In genomic region chr15:101859735-101860170, GRCm38 (mm10) we compare ENCODE assay signal across 9 mouse cellular contexts. TPM values are rescaled to one million over a fixed set of nuclear protein-coding genes. Genes with fewer than 3 reads are reported as not detected.
DNase-seq lines count a peak whose midpoint lies in the region; ATAC-seq and TF ChIP-seq lines count a peak whose summit lies in the region.
"Had no signal": no experiment of that assay in that cellular context is flagged by ENCODE, and none has a peak within 500 bp of the region (broad histone marks: within the 10 kb centered on the region; RNA-seq: fewer than 3 reads in every experiment).

No protein-coding gene starts in this region.

- no peaks in the 10 kb centered on the region for H3K36me3 ChIP-seq in heart, embryonic 13.5 days
- no peaks in the 10 kb centered on the region for H3K36me3 ChIP-seq in kidney, embryonic 14.5 days (ENCODE audit: control insufficient read depth, insufficient read depth, low read length)
- no peaks in the 10 kb centered on the region for H3K36me3 ChIP-seq in liver, embryonic 14.5 days (replicated peaks; ENCODE audit: control insufficient read depth, insufficient read depth, low read depth)

- H3K9me3 ChIP-seq in heart, embryonic 13.5 days, result no peaks in the 10 kb centered on the region
- no peaks in the 10 kb centered on the region for H3K9me3 ChIP-seq in kidney, embryonic 14.5 days (ENCODE audit: control insufficient read depth, low read length)
- H3K9me3 ChIP-seq in liver, embryonic 14.5 days (ENCODE audit: control insufficient read depth, low read length), result no peaks in the 10 kb centered on the region

- peaks cover 17% of the 10 kb centered on the region for H3K4me1 ChIP-seq in heart, embryonic 13.5 days
- peaks cover 6% of the 10 kb centered on the region; the same call in 1 of the 2 replicates for H3K4me1 ChIP-seq in kidney, embryonic 14.5 days (ENCODE audit: control insufficient read depth, insufficient read depth, low read length)
- no peaks in the 10 kb centered on the region for H3K4me1 ChIP-seq in liver, embryonic 14.5 days (replicated peaks; ENCODE audit: control insufficient read depth in 2 of 2, insufficient read depth in 2 of 2, low read length in 1 of 2)

- H3K27ac ChIP-seq in heart, embryonic 13.5 days (replicated peaks), result no peak overlapping the region
- no peak overlapping the region for H3K27ac ChIP-seq in kidney, embryonic 14.5 days (ENCODE audit: low read depth, low read length)
- H3K27ac ChIP-seq in liver, embryonic 14.5 days, result no peak overlapping the region

- peak; percentile 72 for ATAC-seq in common myeloid progenitor, adult 5-6 weeks (replicated peaks; ENCODE audit: low read depth, poor library complexity, severe bottlenecking)
- no peak for ATAC-seq in heart, embryonic 13.5 days (ENCODE audit: extremely low read depth, insufficient number of reproducible peaks, low FRiP score, low TSS enrichment)
- no peak; the same call in 1 of the 2 replicates for ATAC-seq in kidney, embryonic 14.5 days (ENCODE audit: low FRiP score, low TSS enrichment)
- ATAC-seq in liver, embryonic 14.5 days (ENCODE audit: insufficient read depth), result no peak
- ATAC-seq: Patski had no signal

- TF ChIP-seq CTCF in liver, embryonic 14.5 days (IDR thresholded peaks at IDR 0.05; ENCODE audit: low read depth), result no peak

- DNase-seq in gastrocnemius, adult 18-20 months (ENCODE audit: low spot score), result peak; percentile 10
- no peak for DNase-seq in gastrocnemius, postnatal 4 days (ENCODE audit: low spot score in 2 of 2)
- no peak for DNase-seq in liver, embryonic 14.5 days (ENCODE audit: low read depth in 3 of 3, low spot score in 3 of 3)
- DNase-seq in naive thymus-derived CD4-positive, alpha-beta T cell, adult 2 months (ENCODE audit: low read depth), result peak; percentile 9
- peak; percentile 12 to 17 for DNase-seq in thymus, postnatal 36 days

- peak overlapping the region; percentile 53 for H3K4me3 ChIP-seq in heart, embryonic 13.5 days
- peak overlapping the region; percentile 31 for H3K4me3 ChIP-seq in kidney, embryonic 14.5 days (ENCODE audit: low read length)
- no peak overlapping the region for H3K4me3 ChIP-seq in liver, embryonic 14.5 days (ENCODE audit: insufficient read depth in 1 of 2, low read depth in 2 of 2, low read length in 2 of 2)

- H3K27me3 ChIP-seq in heart, embryonic 13.5 days (replicated peaks), result peaks cover 92% of the 10 kb centered on the region
- peaks cover 12% of the 10 kb centered on the region for H3K27me3 ChIP-seq in kidney, embryonic 14.5 days (ENCODE audit: control insufficient read depth, insufficient read depth, low read length)
- H3K27me3 ChIP-seq in liver, embryonic 14.5 days (ENCODE audit: control insufficient read depth, insufficient read depth, low read length), result peaks cover 22% of the 10 kb centered on the region

- H3K9ac ChIP-seq in heart, embryonic 13.5 days, result peak overlapping the region; percentile 71
- H3K9ac ChIP-seq in kidney, embryonic 14.5 days (ENCODE audit: low read depth, low read length), result peak overlapping the region; percentile 45
- no peak overlapping the region for H3K9ac ChIP-seq in liver, embryonic 14.5 days (replicated peaks)

- H3K4me2 ChIP-seq in heart, embryonic 13.5 days, result peak overlapping the region; percentile 91
- H3K4me2 ChIP-seq in kidney, embryonic 14.5 days (replicated peaks; ENCODE audit: low read depth, low read length), result peak overlapping the region; percentile 54
- H3K4me2 ChIP-seq in liver, embryonic 14.5 days (ENCODE audit: low read depth), result peak overlapping the region; percentile 37

- TF ChIP-seq EP300 in liver, embryonic 14.5 days (IDR thresholded peaks at IDR 0.05; ENCODE audit: low read depth), result no peak

- 1% methylated on average over 33 of the region's 33 CpGs for WGBS in heart, embryonic 13.5 days
- WGBS in kidney, embryonic 14.5 days, result 1% methylated on average over 23 of the region's 33 CpGs
- WGBS in liver, embryonic 14.5 days (ENCODE audit: insufficient replicate concordance), result under 1% methylated on average over 33 of the region's 33 CpGs

RNA-seq across cellular contexts. Expression of gene Krt1, which starts 9.2 kb away (rescaled TPM):
- not detected for total RNA-seq in gastrocnemius, adult 18-20 months (2021)
- total RNA-seq in gastrocnemius, postnatal 4 days (2021), result 1 to 10 TPM in 1 of 2 experiments, under 1 TPM in 1; 0.81 to 3.1 TPM
- not detected in 2 replicates for total RNA-seq in common myeloid progenitor, adult 5-6 weeks (2017)
- polyA plus RNA-seq in heart, embryonic 13.5 days (2015; fragmentation: Nextera tagmentation; extraction: Ambion mirVana), result 0.28 and 0.41 TPM in 2 replicates
- 0.93 and 1.8 TPM in 2 replicates for polyA plus RNA-seq in kidney, embryonic 14.5 days (2014; fragmentation: Nextera tagmentation; extraction: Ambion mirVana)
- 0.02 and 0.04 TPM in 2 replicates for polyA plus RNA-seq in liver, embryonic 14.5 days (2012; rRNA removed)
- polyA plus RNA-seq in liver, embryonic 14.5 days (2014; fragmentation: Nextera tagmentation; extraction: Ambion mirVana), result not detected in 2 replicates
- polyA plus RNA-seq: Patski had no signal

RNA-seq across cellular contexts. Expression of gene Krt77, which starts 9.8 kb away (rescaled TPM):
- total RNA-seq in gastrocnemius, adult 18-20 months (2021), result not detected
- not detected for total RNA-seq in gastrocnemius, postnatal 4 days (2021)
- not detected in 2 replicates for total RNA-seq in common myeloid progenitor, adult 5-6 weeks (2017)
- polyA plus RNA-seq in heart, embryonic 13.5 days (2015; fragmentation: Nextera tagmentation; extraction: Ambion mirVana), result not detected in 2 replicates
- 0.06 TPM in 1 of 2 replicates, not detected in the other for polyA plus RNA-seq in kidney, embryonic 14.5 days (2014; fragmentation: Nextera tagmentation; extraction: Ambion mirVana)
- polyA plus RNA-seq in liver, embryonic 14.5 days (2012; rRNA removed), result 0.01 TPM in 2 replicates
- not detected in 2 replicates for polyA plus RNA-seq in liver, embryonic 14.5 days (2014; fragmentation: Nextera tagmentation; extraction: Ambion mirVana)
- polyA plus RNA-seq: Patski had no signal

RNA-seq across cellular contexts. Expression of gene Krt76, which starts 33.0 kb away (rescaled TPM):
- not detected for total RNA-seq in gastrocnemius, adult 18-20 months (2021)
- not detected for total RNA-seq in gastrocnemius, postnatal 4 days (2021)
- total RNA-seq in common myeloid progenitor, adult 5-6 weeks (2017), result not detected in 2 replicates
- polyA plus RNA-seq in heart, embryonic 13.5 days (2015; fragmentation: Nextera tagmentation; extraction: Ambion mirVana), result not detected in 2 replicates
- not detected in 2 replicates for polyA plus RNA-seq in kidney, embryonic 14.5 days (2014; fragmentation: Nextera tagmentation; extraction: Ambion mirVana)
- not detected in 2 replicates for polyA plus RNA-seq in liver, embryonic 14.5 days (2012; rRNA removed)
- not detected in 2 replicates for polyA plus RNA-seq in liver, embryonic 14.5 days (2014; fragmentation: Nextera tagmentation; extraction: Ambion mirVana)
- polyA plus RNA-seq: Patski had no signal

RNA-seq across cellular contexts. Expression of gene Krt2, which starts 41.8 kb away (rescaled TPM):
- not detected for total RNA-seq in gastrocnemius, adult 18-20 months (2021)
- not detected for total RNA-seq in gastrocnemius, postnatal 4 days (2021)
- not detected in 2 replicates for total RNA-seq in common myeloid progenitor, adult 5-6 weeks (2017)
- not detected in 2 replicates for polyA plus RNA-seq in heart, embryonic 13.5 days (2015; fragmentation: Nextera tagmentation; extraction: Ambion mirVana)
- not detected in 2 replicates for polyA plus RNA-seq in kidney, embryonic 14.5 days (2014; fragmentation: Nextera tagmentation; extraction: Ambion mirVana)
- polyA plus RNA-seq in liver, embryonic 14.5 days (2012; rRNA removed), result not detected in 2 replicates
- polyA plus RNA-seq in liver, embryonic 14.5 days (2014; fragmentation: Nextera tagmentation; extraction: Ambion mirVana), result not detected in 2 replicates
- polyA plus RNA-seq: Patski had no signal

RNA-seq across cellular contexts. Expression of gene Krt73, which starts 57.6 kb away (rescaled TPM):
- total RNA-seq in gastrocnemius, adult 18-20 months (2021), result not detected
- total RNA-seq in gastrocnemius, postnatal 4 days (2021), result under 1 TPM in 1 of 2 experiments, not detected in 1; 0.21 TPM
- not detected in 2 replicates for total RNA-seq in common myeloid progenitor, adult 5-6 weeks (2017)
- not detected in 2 replicates for polyA plus RNA-seq in heart, embryonic 13.5 days (2015; fragmentation: Nextera tagmentation; extraction: Ambion mirVana)
- polyA plus RNA-seq in kidney, embryonic 14.5 days (2014; fragmentation: Nextera tagmentation; extraction: Ambion mirVana), result not detected in 2 replicates
- not detected in 2 replicates for polyA plus RNA-seq in liver, embryonic 14.5 days (2012; rRNA removed)
- not detected in 2 replicates for polyA plus RNA-seq in liver, embryonic 14.5 days (2014; fragmentation: Nextera tagmentation; extraction: Ambion mirVana)
- polyA plus RNA-seq: Patski had no signal

Comparison
In these comparisons a context has a peak if more than half of its experiments do, and no peak if none do; other contexts are left out.
1. DNase-seq: peak in gastrocnemius, adult 18-20 months (single experiment), naive thymus-derived CD4-positive, alpha-beta T cell, adult 2 months (single experiment) and thymus, postnatal 36 days (2 of 2); none in gastrocnemius, postnatal 4 days (0 of 2) and liver, embryonic 14.5 days (0 of 3).
2. H3K4me2 ChIP-seq: peak in every context shown above with its lines; median percentile 91 in heart, embryonic 13.5 days; 54 in kidney, embryonic 14.5 days; 37 in liver, embryonic 14.5 days.
3. H3K4me3 ChIP-seq: peak in heart, embryonic 13.5 days (single experiment) and kidney, embryonic 14.5 days (single experiment); none in liver, embryonic 14.5 days (0 of 2).